Mouse (Mus musculus) large intestine, adult 2 months (tissue): Measurements from ENCODE around the gene Iars2. TPM values are rescaled to one million over a fixed set of nuclear protein-coding genes. Genes with fewer than 3 reads are reported as not detected.

Source experiments
- DNase-seq: peaks from one replicate; pipeline ENCODE4 v3.0.0-alpha.2; 2012; ENCODE audit warnings: low read depth, low spot score
- WGBS: fragments of 180-500 bp; shearing (Covaris S2); methylation state at CpG from one replicate; pipeline ENCODE4 v1.1.7; 2018; 5-methylcytosine and 5-hydroxymethylcytosine counted together
- polyA plus RNA-seq: library from polyadenylated mRNA; depleted of rRNA; stranded (reverse); fragments of >200 nt; gene quantifications from 2 replicates; pipeline ENCODE4 v1.2.3, GENCODE M21; 2012

Iars2 gene
- polyA plus RNA-seq, 1 experiment: 19.5 TPM

DNA sequence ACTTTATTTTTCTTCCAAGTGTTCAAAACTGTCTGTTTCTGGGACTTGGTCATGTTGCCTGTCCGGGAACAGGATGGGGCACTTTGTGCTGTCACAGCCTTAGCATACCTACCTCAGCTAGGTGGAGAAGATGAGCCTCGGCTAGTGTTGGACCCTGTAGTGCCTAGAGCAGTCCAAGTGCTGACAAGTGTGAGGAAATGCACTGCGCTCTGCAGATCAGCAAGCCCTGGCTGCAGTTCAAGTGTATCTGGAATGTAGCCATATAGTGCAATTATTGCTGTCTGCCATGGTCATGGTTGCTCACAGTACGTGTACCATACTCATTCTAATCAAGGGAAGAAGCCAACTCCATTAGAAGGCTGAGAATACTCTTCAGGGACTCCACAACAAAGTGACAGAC, 44.5 kb downstream of the Iars2 start:
- 24% methylated on average over 4 of the region's 4 CpGs for WGBS
- DNase-seq: no peak

DNA sequence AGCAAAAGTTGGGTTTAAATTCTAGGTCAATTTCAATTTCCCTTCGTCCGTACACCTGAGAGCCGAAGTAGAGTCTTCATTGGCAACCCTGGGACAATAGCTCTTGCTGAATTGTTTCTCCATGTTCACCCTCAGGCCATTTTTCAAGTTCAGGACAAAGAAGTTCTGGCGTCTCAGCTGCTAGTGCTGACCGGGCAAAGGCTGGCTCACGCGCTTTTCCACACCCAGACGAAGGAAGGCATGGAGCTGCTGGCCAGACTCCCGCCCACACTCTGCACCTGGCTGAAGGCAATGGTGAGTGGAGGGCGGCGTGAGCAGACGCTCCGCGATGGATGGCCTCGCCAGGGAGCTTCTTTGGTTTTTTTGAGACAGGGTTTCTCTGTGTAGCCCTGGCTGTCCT, 45.9 kb downstream of the Iars2 start:
- WGBS: 65% methylated on average over 15 of the region's 15 CpGs
- DNase-seq: no peak

DNA sequence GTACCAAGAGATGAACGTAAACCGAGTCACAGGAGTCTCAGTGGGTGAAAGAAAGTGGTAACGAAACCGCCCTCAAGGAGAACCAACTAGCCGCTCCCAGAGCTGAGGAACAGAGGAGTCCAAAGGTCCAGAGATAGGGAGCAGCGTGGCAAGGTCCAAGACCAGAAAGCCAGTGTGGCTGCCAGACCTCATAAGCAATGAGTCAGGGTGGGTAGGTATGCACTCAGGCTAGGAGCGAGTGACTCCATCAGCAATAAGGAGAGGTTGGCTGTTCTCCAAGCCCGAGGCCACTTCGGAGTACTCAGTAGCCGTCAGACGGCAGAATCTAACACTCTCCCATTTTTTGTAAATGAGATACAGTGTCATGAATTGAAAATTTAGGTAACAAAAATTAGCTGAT, 46.4 kb downstream of the Iars2 start:
- peak; percentile 82 for DNase-seq
- WGBS: 41% methylated on average over 11 of the region's 11 CpGs

DNA sequence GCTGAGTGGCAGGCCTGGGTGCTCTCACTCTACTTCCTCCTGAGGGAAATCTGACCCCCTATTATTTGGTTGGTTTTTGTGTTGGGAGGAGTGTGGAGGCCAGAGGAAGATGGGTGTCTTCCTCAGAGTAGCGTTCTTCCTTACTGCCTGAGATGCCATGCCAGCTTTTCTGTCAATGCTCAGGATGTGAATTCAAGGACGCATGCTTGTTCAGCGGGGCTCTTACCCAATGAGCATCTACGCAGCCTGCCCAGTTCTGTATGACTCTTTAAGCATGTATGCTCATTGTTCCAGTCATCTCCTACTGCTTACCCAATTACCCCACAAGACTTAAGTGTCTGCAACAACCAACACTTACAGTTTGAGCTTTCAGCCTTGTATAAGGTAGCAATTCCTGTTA, 48.6 kb downstream of the Iars2 start:
- no peak for DNase-seq
- 98% methylated on average over 4 of the region's 4 CpGs for WGBS

DNA sequence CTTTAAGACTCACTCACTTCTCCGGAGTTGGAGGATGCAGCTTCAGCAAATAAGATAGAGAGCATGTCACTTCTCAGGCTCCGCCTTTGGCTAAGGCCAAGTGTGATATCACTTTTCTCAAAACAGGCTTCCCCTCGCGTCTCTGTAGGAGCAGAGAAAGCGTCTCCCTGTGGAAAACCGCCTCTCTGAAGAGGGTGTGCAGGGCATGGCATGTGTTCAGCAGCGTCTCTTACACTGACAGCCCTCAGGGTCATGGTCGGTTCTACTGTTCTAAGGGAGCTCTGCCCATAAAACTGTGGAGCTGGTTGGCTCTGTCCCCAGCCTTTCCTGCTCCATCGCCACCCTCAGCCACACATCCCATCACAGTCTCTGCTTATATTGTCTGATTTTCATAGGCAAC, 49.9 kb downstream of the Iars2 start:
- WGBS: 67% methylated on average over 9 of the region's 9 CpGs
- no peak for DNase-seq

DNA sequence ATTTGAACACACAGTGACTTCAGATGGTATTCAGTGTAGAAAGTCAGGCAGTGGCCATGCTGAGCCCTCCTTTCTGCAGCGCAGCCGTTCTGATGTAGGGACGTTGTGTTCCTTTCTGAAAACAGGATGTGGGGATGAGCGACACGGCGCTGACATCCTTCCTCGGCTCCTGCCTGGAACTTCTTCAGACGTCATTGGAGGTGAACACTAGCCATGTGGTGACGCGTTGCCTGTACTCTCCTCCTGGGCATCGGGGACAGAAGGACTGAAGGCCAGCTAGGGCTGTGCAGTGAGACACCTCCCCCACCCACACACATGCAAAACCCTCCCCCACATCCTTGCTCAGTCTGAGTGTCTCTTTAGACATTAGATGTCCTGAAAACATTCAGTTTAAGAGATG, 52.2 kb downstream of the Iars2 start:
- WGBS: 83% methylated on average over 11 of the region's 11 CpGs
- no peak for DNase-seq

DNA sequence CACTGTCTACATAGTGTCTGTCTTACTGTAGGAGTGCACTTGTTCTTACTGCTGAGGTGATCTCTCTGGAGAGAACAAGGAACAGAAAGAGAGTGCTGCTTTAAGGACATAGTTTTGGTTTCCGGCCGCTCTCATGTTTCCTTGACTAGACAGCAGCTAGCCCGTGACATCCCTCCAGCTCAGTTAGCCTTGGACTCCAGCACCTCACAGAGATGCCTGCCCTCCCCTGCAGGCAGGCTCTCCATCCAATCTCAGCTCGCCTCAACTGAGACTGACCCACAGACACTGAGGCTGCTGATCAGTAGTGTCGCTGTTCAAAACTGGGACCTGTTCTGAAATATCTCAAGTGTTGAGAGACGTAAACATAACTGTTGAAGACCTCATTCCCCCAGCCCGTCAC, 53.2 kb downstream of the Iars2 start:
- no peak for DNase-seq
- 93% methylated on average over 7 of the region's 7 CpGs for WGBS

DNA sequence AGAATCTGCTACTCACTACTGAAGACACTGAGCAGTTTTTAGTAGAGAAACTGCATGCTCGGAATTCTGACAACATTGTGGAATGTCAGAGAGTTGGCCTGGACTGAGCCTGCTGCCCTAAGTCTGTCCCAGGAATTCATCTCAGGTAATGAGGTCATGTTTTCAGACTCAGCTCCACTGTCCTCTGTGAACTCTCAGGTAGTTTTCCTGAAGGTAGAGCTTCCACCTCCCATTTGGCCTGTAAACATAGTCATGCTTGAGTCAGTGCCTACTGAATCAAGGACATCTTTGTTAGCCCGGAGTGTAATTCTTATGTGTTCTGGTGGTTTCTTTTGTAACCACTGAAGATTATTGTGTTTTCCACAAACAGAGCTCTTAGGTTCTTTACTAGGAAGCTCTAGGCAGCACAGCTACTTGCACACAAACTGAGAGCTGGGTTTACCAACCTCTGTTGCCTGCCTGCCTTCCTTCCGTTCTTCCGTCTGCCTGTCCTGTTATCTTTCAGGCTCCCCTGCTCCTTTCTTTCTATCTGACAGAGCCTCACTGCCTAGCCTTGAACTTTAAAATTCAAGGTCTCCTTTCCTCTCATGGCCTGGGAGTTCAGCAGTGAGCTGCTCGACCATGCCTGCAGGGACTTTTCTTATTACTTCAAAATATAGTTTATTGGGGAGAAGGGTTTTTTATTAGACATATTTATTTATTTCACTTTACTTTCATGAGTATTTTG, 54.2 kb downstream of the Iars2 start:
- DNase-seq: no peak
- 89% methylated on average over 5 of the region's 5 CpGs for WGBS

DNA sequence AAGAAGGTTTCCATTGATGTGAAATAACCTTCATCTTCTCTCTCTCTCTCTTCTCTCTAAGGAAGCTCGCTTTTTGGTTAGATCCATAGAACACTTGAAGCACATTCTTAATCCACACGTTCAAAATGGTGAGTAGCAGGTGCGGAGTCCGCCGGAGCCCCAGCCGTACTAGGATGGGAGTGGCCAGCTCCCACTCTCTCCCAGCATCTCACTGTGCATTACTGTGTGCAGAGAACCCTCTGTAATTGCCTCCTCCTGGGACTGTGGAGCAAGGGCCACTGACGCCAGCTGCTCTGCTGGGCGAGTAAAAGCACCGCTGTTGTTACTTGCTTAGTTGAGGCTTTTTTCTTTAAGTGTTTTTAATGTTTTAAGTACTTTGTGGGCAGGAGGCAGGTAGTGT, 57.8 kb downstream of the Iars2 start:
- no peak for DNase-seq
- WGBS: 96% methylated on average over 9 of the region's 9 CpGs

DNA sequence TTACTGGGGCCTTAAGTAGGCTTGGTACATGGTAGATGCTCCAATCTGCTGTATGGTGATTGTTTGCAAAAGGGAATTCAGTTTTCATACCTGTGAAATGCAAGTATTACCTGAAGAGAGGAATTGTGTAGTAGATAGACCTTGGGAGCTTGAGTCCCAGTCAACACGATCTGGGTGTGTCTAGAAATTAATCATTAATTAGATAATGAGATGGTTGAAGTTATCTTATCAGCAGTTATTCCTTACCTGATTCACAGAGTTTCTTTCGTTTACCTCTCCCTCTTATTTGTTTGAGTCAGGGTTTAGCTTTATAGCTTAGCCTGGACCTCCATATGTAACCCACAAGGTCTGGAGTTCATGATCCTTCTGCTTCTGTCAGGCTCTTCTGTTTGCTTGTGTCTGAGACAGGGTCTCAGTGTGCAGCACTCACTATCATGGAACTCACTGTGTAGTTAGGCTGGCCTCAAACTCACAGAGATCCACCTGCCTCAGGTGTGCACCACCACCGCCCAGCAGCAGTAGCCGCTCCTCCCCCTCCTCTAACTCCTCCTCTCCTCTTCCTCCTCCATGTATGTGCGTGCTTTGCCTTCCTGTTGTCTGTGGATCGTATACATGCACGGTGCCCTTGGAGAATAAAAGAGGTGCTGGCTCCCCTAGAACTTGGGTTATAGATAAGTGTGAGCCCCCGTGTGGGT, 58.6 kb downstream of the Iars2 start:
- no peak for DNase-seq
- 78% methylated on average over 8 of the region's 8 CpGs for WGBS

DNA sequence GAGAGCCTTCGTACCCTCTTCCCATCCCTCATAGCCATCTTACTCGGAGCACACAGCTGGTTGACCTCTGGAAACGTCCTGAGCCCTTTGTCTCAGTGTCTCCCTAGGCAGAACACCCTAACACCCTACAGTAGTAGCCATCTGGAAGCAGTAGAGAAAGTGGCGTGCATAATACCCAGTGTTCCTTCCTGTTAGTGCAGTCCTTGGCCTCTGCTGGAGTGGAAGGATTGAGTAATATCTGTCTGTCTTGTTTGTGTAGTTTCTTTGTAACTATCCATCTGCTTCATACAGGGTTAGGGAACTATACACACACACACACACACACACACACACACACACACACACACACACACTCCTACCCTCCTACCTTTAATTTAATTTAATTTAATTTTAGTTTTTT, 60.5 kb downstream of the Iars2 start:
- WGBS: 86% methylated on average over 4 of the region's 4 CpGs
- DNase-seq: no peak

DNA sequence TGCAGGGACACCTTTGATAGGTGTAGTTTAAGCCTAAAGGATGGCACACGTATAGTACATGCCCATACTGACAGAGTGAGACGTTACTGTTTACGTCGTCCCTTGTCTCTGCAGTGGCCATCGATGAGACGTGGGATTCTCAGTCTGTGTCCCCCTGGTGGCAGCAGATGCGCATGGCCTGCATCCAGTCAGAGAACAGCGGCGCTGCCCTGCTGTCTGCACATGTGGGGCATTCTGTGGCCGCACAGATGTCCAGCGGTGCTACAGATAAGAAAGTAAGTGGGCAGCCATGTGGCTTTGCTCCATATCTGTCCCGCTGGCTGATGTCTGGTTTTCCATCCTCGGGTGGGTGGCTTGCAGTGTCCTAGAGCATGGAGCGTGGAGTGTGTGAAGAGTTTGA, 66.6 kb downstream of the Iars2 start:
- DNase-seq: no peak
- WGBS: 62% methylated on average over 14 of the region's 14 CpGs

DNA sequence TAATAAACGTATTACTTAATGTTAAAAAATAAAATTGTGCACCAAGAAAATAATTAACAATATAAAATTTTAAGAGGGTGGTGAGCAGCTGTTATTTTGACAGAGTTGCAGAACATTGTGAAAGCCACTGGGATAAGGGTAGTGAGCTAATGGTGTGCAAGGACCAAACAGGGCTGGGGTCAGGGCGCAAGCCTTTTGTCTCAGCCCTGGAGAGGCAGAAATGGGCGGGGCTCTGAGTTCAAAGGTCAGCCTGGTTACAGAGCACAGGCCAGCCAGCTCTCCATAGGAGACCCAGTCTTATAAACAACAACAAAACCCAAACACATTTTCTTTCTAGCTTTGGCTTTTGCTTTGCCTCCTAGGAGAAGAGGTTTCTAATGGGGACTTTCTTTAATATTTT, 72.4 kb downstream of the Iars2 start:
- WGBS: 49% methylated on average over 3 of the region's 3 CpGs
- no peak for DNase-seq

DNA sequence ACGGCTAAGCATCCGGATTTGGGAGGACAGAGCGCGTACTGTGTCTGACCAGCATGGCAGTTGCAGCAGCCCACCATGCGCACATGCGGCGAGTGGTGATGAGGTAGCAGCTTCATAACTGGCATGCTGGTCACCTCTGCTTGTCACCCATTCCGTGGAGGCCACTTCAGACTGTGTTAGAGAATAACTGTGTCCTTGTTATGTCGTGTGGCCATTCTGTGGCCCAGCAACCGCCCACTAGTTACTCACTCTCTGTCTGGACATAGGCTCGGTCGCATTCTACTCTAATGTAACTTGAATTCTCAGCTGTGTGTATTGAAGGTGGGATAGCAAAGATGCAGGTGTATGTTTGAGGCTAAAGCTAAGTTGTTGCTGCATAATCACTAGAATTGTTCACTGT, 73.9 kb downstream of the Iars2 start:
- DNase-seq: no peak
- 92% methylated on average over 12 of the region's 12 CpGs for WGBS

DNA sequence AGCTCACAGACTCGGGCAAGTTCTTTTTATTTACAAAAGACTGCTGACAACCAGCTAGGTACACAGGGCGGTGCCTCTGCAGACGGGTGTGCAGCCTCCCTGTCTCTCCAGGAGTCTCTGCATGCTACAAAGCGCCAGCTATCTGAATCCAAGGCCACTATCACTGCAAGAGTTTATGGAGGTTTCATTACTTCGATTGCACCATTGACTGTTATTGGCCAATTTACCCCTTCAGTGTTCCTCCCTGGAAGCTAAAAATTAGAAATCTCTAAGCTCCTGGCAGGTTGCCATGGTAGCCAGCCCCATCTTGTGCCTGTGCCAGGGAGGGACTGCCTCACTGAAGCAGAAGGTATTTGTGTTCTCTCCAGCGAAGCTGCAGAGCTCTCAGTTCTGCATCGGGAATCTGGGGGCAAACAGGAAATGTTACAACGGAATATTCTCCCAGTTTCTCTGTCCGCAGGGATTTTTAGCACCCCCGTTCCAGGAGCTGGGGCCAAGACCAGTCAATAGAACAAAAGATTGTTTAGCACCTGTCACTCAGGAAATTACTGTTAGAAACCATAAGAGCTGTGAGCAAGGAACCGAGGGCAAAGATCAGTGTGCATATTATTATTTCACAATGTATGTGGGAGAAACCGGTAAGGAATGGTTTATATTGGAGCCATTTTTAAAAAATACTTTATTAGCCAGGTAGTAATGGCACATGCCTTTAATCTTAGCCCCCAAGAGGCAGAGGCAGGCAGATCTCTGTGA, 75.9 kb downstream of the Iars2 start:
- peak; percentile 86 for DNase-seq
- WGBS: 24% methylated on average over 12 of the region's 12 CpGs

DNA sequence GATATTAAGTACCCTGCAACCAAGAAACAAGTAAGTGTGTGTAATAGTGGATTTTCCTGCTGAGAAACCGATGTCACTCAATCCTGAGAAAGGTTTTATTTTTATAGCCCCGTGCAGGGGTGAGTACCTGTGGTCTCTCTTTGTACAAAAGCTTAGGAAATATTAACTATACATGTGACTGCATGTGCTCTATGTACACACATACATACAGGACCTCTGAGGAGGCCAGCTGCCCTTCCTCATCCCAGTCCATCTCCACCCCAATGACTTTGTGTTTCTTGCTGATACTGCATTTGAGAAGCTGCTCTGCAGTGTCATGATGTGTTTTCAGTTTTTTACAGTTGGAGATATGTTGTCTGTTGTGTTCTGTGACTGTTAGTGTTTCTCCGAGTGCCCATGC, 76.8 kb downstream of the Iars2 start:
- no peak for DNase-seq
- 56% methylated on average over 3 of the region's 3 CpGs for WGBS

DNA sequence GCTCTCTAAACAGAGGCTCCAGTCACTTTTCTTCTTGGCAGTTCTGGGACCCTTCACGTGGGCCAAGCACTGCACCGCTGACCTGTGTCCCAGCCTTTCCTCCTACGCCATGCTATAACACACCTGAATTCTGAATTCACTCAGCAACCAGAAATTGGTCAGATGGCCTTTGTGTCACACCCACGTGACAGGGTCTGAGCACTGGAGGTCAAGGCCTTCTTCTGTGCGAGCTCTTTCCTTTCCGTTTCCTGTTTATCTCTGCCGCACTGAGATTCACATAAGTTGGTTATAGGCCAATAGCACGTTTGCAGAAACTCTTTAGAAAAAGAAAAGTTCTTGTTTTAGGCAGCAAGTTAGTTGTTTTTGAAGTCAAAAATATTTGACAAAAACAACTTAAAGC, 80.5 kb downstream of the Iars2 start:
- 77% methylated on average over 8 of the region's 8 CpGs for WGBS
- DNase-seq: no peak

DNA sequence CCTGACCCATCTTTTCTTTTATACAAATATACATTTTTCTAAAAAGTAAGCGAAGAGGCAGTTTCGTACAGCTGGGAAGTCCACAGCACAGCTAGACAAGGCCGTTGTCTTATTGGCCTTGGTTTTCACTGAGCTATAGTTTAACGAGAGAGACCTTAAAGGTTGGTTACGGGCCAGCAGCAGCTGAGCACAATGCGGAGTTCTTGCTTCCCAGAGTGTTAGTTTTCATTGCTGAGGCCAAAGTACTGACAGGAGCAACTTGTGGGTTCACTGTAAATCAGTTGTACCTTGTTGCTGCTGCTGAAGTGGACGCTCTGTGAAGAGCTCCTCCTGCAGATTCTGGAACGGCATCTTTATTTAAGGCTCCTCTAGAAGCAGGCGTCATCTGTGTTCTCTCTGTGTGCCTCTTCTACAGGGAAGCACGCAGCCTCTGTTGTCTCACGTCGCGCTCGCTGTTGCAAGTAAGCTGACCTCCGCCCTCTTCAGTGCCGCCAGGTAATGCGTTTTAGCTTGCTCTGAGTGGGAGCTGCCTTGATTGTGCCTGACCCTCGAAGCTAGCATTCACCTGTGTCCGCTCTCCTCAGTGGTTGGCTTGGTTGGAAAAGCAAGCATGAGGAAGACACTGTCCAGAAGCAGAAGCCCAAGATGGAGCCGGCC, 81.6 kb downstream of the Iars2 start:
- WGBS: 46% methylated on average over 20 of the region's 20 CpGs
- DNase-seq: no peak

DNA sequence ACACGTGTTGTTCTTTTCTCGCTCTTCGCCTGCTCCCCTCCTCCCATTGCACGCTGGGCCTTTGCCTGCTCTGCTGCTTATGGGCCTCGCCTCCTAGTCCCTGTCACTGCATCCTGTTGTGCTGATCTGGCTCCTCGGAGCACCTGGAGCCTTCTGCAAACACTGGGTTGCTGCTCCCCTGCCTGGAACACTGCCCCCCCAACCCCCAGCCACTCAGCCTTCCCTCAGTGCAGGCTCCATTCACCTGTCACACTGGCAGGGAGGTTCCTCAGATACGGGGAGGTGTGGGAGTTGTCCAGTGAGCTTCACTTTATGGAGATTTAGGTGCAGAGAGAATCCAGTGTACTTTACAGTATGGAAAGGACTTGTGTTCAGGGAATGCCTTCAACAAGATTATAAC, 83.7 kb downstream of the Iars2 start:
- DNase-seq: no peak
- 70% methylated on average over 7 of the region's 7 CpGs for WGBS

DNA sequence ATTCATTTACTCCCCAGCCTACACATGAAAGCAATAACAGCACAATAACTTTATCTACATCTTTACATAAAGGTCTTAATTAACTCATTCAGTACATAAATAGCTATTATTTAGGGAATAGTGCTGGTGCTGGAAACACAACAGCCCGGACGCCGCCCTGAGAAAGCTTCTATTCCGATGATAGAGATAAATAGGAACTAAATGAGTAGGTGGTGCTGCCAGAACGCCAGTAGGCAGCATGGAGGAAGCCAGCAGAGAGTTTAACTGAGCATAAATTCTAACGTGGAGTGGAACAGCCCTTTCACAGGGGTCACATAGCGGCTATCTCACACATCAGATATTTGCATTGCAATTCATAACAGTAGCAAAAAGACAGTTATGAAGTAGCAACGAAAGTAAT, 86.2 kb downstream of the Iars2 start:
- WGBS: 84% methylated on average over 8 of the region's 8 CpGs
- DNase-seq: no peak
